Mouse (Mus musculus) midbrain, embryonic 10.5 days (tissue): ENCODE results near the gene Tmem213. TPM values are rescaled to one million over a fixed set of nuclear protein-coding genes. Genes with fewer than 3 reads are reported as not detected.

ENCODE experiments used
- DNase-seq: peaks from one replicate; pipeline ENCODE4 v3.0.0-alpha.2; 2017; ENCODE audit warnings: low spot score
- H3K27ac ChIP-seq: fragments of 300-500 bp; sonication (generic); replicated peaks from 2 replicates; pipeline ENCODE4 v1.5.1; 2016; ENCODE audit warnings: mild to moderate bottlenecking
- H3K27me3 ChIP-seq: fragments of 300-500 bp; sonication (generic); 2 replicates; pipeline ENCODE4 v1.6.1; 2016; ENCODE audit warnings: low read depth, mild to moderate bottlenecking; ENCODE audit not compliant: poor library complexity, severe bottlenecking
- H3K36me3 ChIP-seq: fragments of 300-500 bp; sonication (generic); 2 replicates; pipeline ENCODE4 v1.6.1; 2016; ENCODE audit warnings: mild to moderate bottlenecking, moderate library complexity
- H3K4me1 ChIP-seq: fragments of 300-500 bp; sonication (generic); 2 replicates; pipeline ENCODE4 v1.6.1; 2016
- H3K4me3 ChIP-seq: fragments of 300-500 bp; sonication (generic); 2 replicates; pipeline ENCODE4 v1.5.1; 2016; ENCODE audit warnings: mild to moderate bottlenecking, moderate library complexity
- H3K9me3 ChIP-seq: fragments of 300-500 bp; sonication (generic); replicated peaks from 2 replicates; pipeline ENCODE4 v1.6.1; 2016; ENCODE audit warnings: mild to moderate bottlenecking
- WGBS: fragments of 180-500 bp; shearing (Covaris S2); methylation state at CpG from one replicate; pipeline ENCODE4 v1.1.7; 2016; 5-methylcytosine and 5-hydroxymethylcytosine counted together
- polyA plus RNA-seq: library from polyadenylated mRNA; unstranded; fragments of >200 nt; fragmentation: Nextera tagmentation; extraction: Ambion mirVana; gene quantifications from 2 replicates; pipeline ENCODE4 v1.2.1, GENCODE M21; 2016

Tmem213 gene
- polyA plus RNA-seq, 1 experiment from 2014 or later = not detected

- Histone ChIP-seq H3K27me3 (no peaks in the 10 kb centered on the region), H3K36me3 (peaks cover 62% of the 10 kb centered on the region), H3K27ac (no peak overlapping the region), H3K4me1 (peaks cover 18% of the 10 kb centered on the region), H3K9me3 (no peaks in the 10 kb centered on the region), H3K4me3 (no peak overlapping the region)
- DNase-seq = no peak
- 86% methylated on average over 6 of the region's 6 CpGs for WGBS
Measured at GRCm38 (mm10) chr6:38164705-38165104, 55.6 kb downstream of the Tmem213 start.

GRCm38 (mm10) chr6:38165385-38165784, 56.3 kb downstream of the Tmem213 start:
- no peaks in the 10 kb centered on the region for H3K9me3 ChIP-seq
- peaks cover 16% of the 10 kb centered on the region for H3K4me1 ChIP-seq
- H3K27ac ChIP-seq = no peak overlapping the region; the same call in 1 of the 2 replicates
- H3K36me3 ChIP-seq = peaks cover 69% of the 10 kb centered on the region
- DNase-seq = no peak
- WGBS = 78% methylated on average over 6 of the region's 6 CpGs
- H3K4me3 ChIP-seq = no peak overlapping the region
- H3K27me3 ChIP-seq = no peaks in the 10 kb centered on the region

Other genes starting within 250 kb of the Tmem213 start
- gene Trim24, start 238.4 kb upstream of the Tmem213 start, polyA plus RNA-seq = 21.5 and 25.2 TPM in 2 replicates
- 0.91 and 1.3 TPM in 2 replicates for gene Svopl, start 62.3 kb upstream of the Tmem213 start, polyA plus RNA-seq
- gene Atp6v0a4, start 15.3 kb downstream of the Tmem213 start, polyA plus RNA-seq = not detected in 2 replicates
- gene D630045J12Rik, start 144.8 kb downstream of the Tmem213 start, polyA plus RNA-seq = 5.6 and 7.2 TPM in 2 replicates
- 12.9 and 13.6 TPM in 2 replicates for gene Zc3hav1l, start 190.0 kb downstream of the Tmem213 start, polyA plus RNA-seq
- 2.1 and 2.4 TPM in 2 replicates for gene Zc3hav1, start 245.3 kb downstream of the Tmem213 start, polyA plus RNA-seq